Mouse (Mus musculus) E14TG2a.4 (cell line): ENCODE results near the gene Sphk2.

Experiments
- H3K27me3 ChIP-seq: 2 replicates; pipeline ENCODE4 v1.6.1; 2014; ENCODE audit warnings: low read length, control low read depth; ENCODE audit not compliant: insufficient read depth
- H3K36me3 ChIP-seq: 2 replicates; pipeline ENCODE4 v1.6.1; 2014; ENCODE audit warnings: low read length, control low read depth; ENCODE audit not compliant: insufficient read depth
- H3K4me1 ChIP-seq: replicated peaks from 2 replicates; pipeline ENCODE4 v1.6.1; 2014; ENCODE audit warnings: low read depth, low read length, control low read depth
- H3K4me3 ChIP-seq: replicated peaks from 2 replicates; pipeline ENCODE4 v1.5.1; 2014; ENCODE audit warnings: mild to moderate bottlenecking, low read length
- H3K9me3 ChIP-seq: 2 replicates; pipeline ENCODE4 v1.6.1; 2014; ENCODE audit warnings: low read length, control low read depth
- CTCF ChIP-seq: conservative IDR thresholded peaks from 2 replicates; pipeline ENCODE4 v1.5.1; 2014; ENCODE audit warnings: low read length
- NANOG ChIP-seq: IDR thresholded peaks from 2 replicates; pipeline ENCODE4 v1.6.1; 2014; ENCODE audit warnings: borderline replicate concordance, low read length, mixed read lengths
- POU5F1 ChIP-seq: IDR thresholded peaks from 2 replicates; pipeline ENCODE4 v1.6.1; 2014; ENCODE audit warnings: low read length, borderline replicate concordance

Gene Sphk2

GRCm38 (mm10) chr7:45700301-45701015 lies 17.3 kb downstream of the Sphk2 start:
- H3K9me3 ChIP-seq, result 0 out of 2 replicates have a peak, but pooled peaks cover 2% of the 10 kb centered on the region

GRCm38 (mm10) chr7:45699523-45700141 lies 18.2 kb downstream of the Sphk2 start, which contains the start of gene Car11:
Gene Car11 (plus strand): TSS chr7:45699843.
- Histone ChIP-seq H3K36me3 (no peaks in the 10 kb centered on the region), H3K4me3 (peak within 1 kb of the TSS; percentile 76), H3K9me3 (peaks cover 6% of the 10 kb centered on the region; the same call in 1 of the 2 replicates), H3K27me3 (peaks cover 44% of the 10 kb centered on the region), H3K4me1 (peaks cover 51% of the 10 kb centered on the region)
- TF ChIP-seq POU5F1 (no peak), CTCF (no peak), NANOG (no peak)

More at GRCm38 (mm10) chr7:45700301-45701015, 17.3 kb downstream of the Sphk2 start:
- peaks cover 38% of the 10 kb centered on the region for H3K27me3 ChIP-seq
- TF ChIP-seq CTCF, result no peak
- TF ChIP-seq NANOG, result no peak
- TF ChIP-seq POU5F1, result 0 out of 2 replicates have a peak, but pooled peaks have one; percentile 10
- peak overlapping the region; percentile 76 for H3K4me3 ChIP-seq
- H3K36me3 ChIP-seq, result no peaks in the 10 kb centered on the region
- peaks cover 57% of the 10 kb centered on the region for H3K4me1 ChIP-seq

- Histone ChIP-seq H3K9me3 (peaks cover 6% of the 10 kb centered on the region; the same call in 1 of the 2 replicates), H3K4me3 (no peak overlapping the region), H3K36me3 (no peaks in the 10 kb centered on the region), H3K4me1 (peaks cover 42% of the 10 kb centered on the region), H3K27me3 (peaks cover 58% of the 10 kb centered on the region)
- TF ChIP-seq POU5F1 (no peak), CTCF (no peak), NANOG (no peak)
Measured at GRCm38 (mm10) chr7:45697894-45698293, 19.9 kb downstream of the Sphk2 start.

GRCm38 (mm10) chr7:45695098-45695497 lies 22.7 kb downstream of the Sphk2 start:
- peaks cover 32% of the 10 kb centered on the region for H3K4me1 ChIP-seq
- H3K4me3 ChIP-seq, result no peak overlapping the region
- H3K36me3 ChIP-seq, result no peaks in the 10 kb centered on the region
- H3K9me3 ChIP-seq, result peaks cover 6% of the 10 kb centered on the region; the same call in 1 of the 2 replicates
- TF ChIP-seq CTCF (no peak), POU5F1 (no peak), NANOG (no peak)
- H3K27me3 ChIP-seq, result peaks cover 79% of the 10 kb centered on the region

- H3K4me3 ChIP-seq, result peak within 1 kb of the TSS; percentile 53
- peaks cover 33% of the 10 kb centered on the region for H3K4me1 ChIP-seq
Measured at GRCm38 (mm10) chr7:45693921-45694591, 23.7 kb downstream of the Sphk2 start, which contains the start of gene Sec1. Gene Sec1 (minus strand): TSS chr7:45694402.

GRCm38 (mm10) chr7:45692364-45692763 lies 25.4 kb downstream of the Sphk2 start:
- Histone ChIP-seq H3K4me1 (peaks cover 34% of the 10 kb centered on the region), H3K4me3 (no peak overlapping the region), H3K27me3 (peaks cover 69% of the 10 kb centered on the region), H3K36me3 (no peaks in the 10 kb centered on the region), H3K9me3 (peaks cover 6% of the 10 kb centered on the region; the same call in 1 of the 2 replicates)
- TF ChIP-seq NANOG (no peak), CTCF (no peak), POU5F1 (no peak)

More at GRCm38 (mm10) chr7:45693921-45694591, 23.7 kb downstream of the Sphk2 start, which contains the start of gene Sec1:
- TF ChIP-seq CTCF (no peak), NANOG (no peak), POU5F1 (no peak)
- H3K27me3 ChIP-seq, result peaks cover 79% of the 10 kb centered on the region
- no peaks in the 10 kb centered on the region for H3K36me3 ChIP-seq
- peaks cover 6% of the 10 kb centered on the region; the same call in 1 of the 2 replicates for H3K9me3 ChIP-seq

GRCm38 (mm10) chr7:45689800-45690199 lies 28.0 kb downstream of the Sphk2 start:
- Histone ChIP-seq H3K36me3 (no peaks in the 10 kb centered on the region), H3K9me3 (no peaks in the 10 kb centered on the region), H3K4me3 (no peak overlapping the region), H3K27me3 (peaks cover 63% of the 10 kb centered on the region), H3K4me1 (peaks cover 43% of the 10 kb centered on the region)
- TF ChIP-seq CTCF (no peak), POU5F1 (no peak), NANOG (no peak)

GRCm38 (mm10) chr7:45689099-45689498 lies 28.7 kb downstream of the Sphk2 start:
- Histone ChIP-seq H3K27me3 (peaks cover 57% of the 10 kb centered on the region), H3K9me3 (no peaks in the 10 kb centered on the region), H3K4me1 (peaks cover 50% of the 10 kb centered on the region), H3K36me3 (no peaks in the 10 kb centered on the region), H3K4me3 (no peak overlapping the region)
- TF ChIP-seq NANOG, result no peak
